Mouse (Mus musculus) midbrain, embryonic 16.5 days (tissue): ENCODE data around the gene Inpp5a. TPM values are rescaled to one million over a fixed set of nuclear protein-coding genes. Genes with fewer than 3 reads are reported as not detected.

Experiments used
- ATAC-seq: fragments of 200-750 bp; cut with Nextera tagmentation; 2 replicates; pipeline ENCODE4 v1.8.0; 2017; ENCODE audit warnings: moderate TSS enrichment
- H3K27ac ChIP-seq: fragments of 300-500 bp; sonication (generic); 2 replicates; pipeline ENCODE4 v1.5.1; 2014; ENCODE audit warnings: mild to moderate bottlenecking, low read length, mixed read lengths
- H3K27me3 ChIP-seq: fragments of 300-500 bp; sonication (generic); 2 replicates; pipeline ENCODE4 v1.6.1; 2014; ENCODE audit warnings: low read depth, low read length, mixed read lengths; ENCODE audit not compliant: control insufficient read depth, insufficient read depth
- H3K36me3 ChIP-seq: fragments of 300-500 bp; sonication (generic); 2 replicates; pipeline ENCODE4 v1.6.1; 2014; ENCODE audit warnings: mild to moderate bottlenecking, low read length, moderate library complexity, mixed read lengths; ENCODE audit not compliant: control insufficient read depth, insufficient read depth
- H3K4me1 ChIP-seq: fragments of 300-500 bp; sonication (generic); 2 replicates; pipeline ENCODE4 v1.6.1; 2014; ENCODE audit warnings: mild to moderate bottlenecking, low read length, mixed read lengths; ENCODE audit not compliant: control insufficient read depth, insufficient read depth
- H3K4me2 ChIP-seq: fragments of 300-500 bp; sonication (generic); 2 replicates; pipeline ENCODE4 v1.6.1; 2014; ENCODE audit warnings: mild to moderate bottlenecking, low read length, mixed read lengths
- H3K4me3 ChIP-seq: fragments of 300-500 bp; sonication (generic); 2 replicates; pipeline ENCODE4 v1.5.1; 2014; ENCODE audit warnings: low read depth, mild to moderate bottlenecking, low read length, moderate library complexity, mixed read lengths
- H3K9ac ChIP-seq: fragments of 300-500 bp; sonication (generic); 2 replicates; pipeline ENCODE4 v1.6.1; 2014; ENCODE audit warnings: low read depth, low read length, mixed read lengths
- H3K9me3 ChIP-seq: fragments of 300-500 bp; sonication (generic); replicated peaks from 2 replicates; pipeline ENCODE4 v1.6.1; 2014; ENCODE audit warnings: mild to moderate bottlenecking, low read length, mixed read lengths; ENCODE audit not compliant: control insufficient read depth, poor library complexity, severe bottlenecking
- WGBS: fragments of 180-500 bp; shearing (Covaris S2); extraction: QIAGEN DNeasy Blood & Tissue Kit; methylation state at CpG from one replicate; pipeline ENCODE4 v1.1.7; 2014; 5-methylcytosine and 5-hydroxymethylcytosine counted together
- polyA plus RNA-seq: library from polyadenylated mRNA; unstranded; fragments of >200 nt; fragmentation: Nextera tagmentation; extraction: Ambion mirVana; gene quantifications from 2 replicates; pipeline ENCODE4 v1.2.1, GENCODE M21; 2015

Gene Inpp5a
- polyA plus RNA-seq, 1 experiment from 2014 or later: 15.3 TPM

DNA sequence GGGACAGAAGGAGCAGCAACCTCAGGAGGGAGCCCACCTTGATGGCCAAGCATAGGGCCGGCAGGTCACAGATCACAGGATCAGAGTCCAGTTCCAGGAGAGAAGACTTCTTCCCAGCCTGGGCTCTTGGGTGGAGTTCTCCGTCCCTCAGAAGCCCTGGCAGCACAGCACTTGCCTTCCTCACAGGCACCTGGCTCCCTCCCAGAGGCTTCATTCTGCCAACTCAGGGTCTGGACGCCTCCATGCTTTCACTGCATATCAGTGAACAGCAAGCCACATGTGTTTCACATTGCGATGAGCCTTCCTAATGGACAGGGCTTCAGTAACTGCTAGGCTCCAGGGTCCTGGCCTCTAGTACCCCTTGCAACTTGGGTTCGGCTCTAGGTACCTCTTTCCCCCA lies 147.4 kb downstream of the Inpp5a start:
- Histone ChIP-seq H3K27me3 (peaks cover 47% of the 10 kb centered on the region), H3K4me2 (no peak overlapping the region), H3K27ac (no peak overlapping the region), H3K9ac (no peak overlapping the region), H3K9me3 (no peaks in the 10 kb centered on the region), H3K36me3 (no peaks in the 10 kb centered on the region), H3K4me1 (peaks cover under 1% of the 10 kb centered on the region; the same call in 1 of the 2 replicates), H3K4me3 (no peak overlapping the region)
- ATAC-seq: no peak
- WGBS: 87% methylated on average over 5 of the region's 5 CpGs

- Histone ChIP-seq H3K27ac (no peak overlapping the region), H3K36me3 (no peaks in the 10 kb centered on the region), H3K4me2 (no peak overlapping the region), H3K9me3 (no peaks in the 10 kb centered on the region), H3K4me3 (no peak overlapping the region), H3K27me3 (peaks cover 48% of the 10 kb centered on the region), H3K9ac (no peak overlapping the region), H3K4me1 (no peaks in the 10 kb centered on the region)
- 97% methylated on average over 2 of the region's 2 CpGs for WGBS
- ATAC-seq: no peak
Observed at GRCm38 (mm10) chr7:139536831-139537230, 147.9 kb downstream of the Inpp5a start.

GRCm38 (mm10) chr7:139537831-139538230 lies 148.9 kb downstream of the Inpp5a start:
- H3K9ac ChIP-seq: no peak overlapping the region
- 95% methylated on average over 9 of the region's 9 CpGs for WGBS
- no peaks in the 10 kb centered on the region for H3K9me3 ChIP-seq
- no peak overlapping the region for H3K4me3 ChIP-seq
- H3K36me3 ChIP-seq: no peaks in the 10 kb centered on the region
- no peak for ATAC-seq
- no peaks in the 10 kb centered on the region for H3K4me1 ChIP-seq
- H3K4me2 ChIP-seq: no peak overlapping the region
- H3K27ac ChIP-seq: no peak overlapping the region
- H3K27me3 ChIP-seq: peaks cover 41% of the 10 kb centered on the region

DNA sequence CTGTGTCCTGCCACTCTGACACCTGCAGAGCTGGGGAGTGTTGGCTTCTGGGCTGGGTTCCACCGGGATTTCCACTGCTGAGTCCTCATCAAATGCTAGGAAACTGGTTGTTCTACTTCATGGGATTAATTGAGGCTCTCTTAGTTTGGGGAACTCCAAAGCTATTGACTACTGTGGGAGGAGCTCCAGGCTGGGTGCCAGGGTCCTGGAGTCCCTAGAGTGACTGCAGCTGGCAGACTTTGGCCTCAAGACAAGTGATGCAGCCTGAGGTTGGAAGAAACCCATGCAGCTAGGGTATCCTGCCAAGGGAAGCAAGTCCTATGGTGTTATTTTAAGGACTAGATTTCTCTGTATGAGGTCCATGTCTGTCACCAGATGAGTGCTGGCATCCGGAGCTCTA lies 149.6 kb downstream of the Inpp5a start:
- no peak overlapping the region for H3K4me2 ChIP-seq
- H3K9me3 ChIP-seq: no peaks in the 10 kb centered on the region
- H3K27ac ChIP-seq: no peak overlapping the region
- no peaks in the 10 kb centered on the region for H3K36me3 ChIP-seq
- 75% methylated on average over 2 of the region's 2 CpGs for WGBS
- no peaks in the 10 kb centered on the region for H3K4me1 ChIP-seq
- ATAC-seq: no peak
- H3K4me3 ChIP-seq: no peak overlapping the region
- no peak overlapping the region for H3K9ac ChIP-seq
- peaks cover 38% of the 10 kb centered on the region for H3K27me3 ChIP-seq

DNA sequence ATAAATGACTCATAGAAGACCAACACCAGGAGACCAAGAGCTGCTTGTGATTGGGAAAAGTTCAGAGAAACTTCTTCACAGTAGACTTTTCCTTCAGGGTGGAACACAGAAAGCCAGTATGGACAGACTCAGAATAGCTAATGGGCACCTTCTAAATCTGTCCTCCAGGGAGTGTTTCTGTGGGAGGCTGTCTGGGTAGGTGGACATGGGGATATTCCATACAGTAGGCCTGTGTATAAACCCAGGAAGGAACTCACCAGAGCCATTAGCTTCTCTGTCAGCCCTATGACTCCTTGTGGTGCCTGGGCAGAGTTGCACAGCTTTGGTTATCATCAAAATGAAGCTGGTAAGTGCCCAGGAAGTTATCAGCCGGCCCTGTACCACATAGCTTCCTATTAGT lies 151.7 kb downstream of the Inpp5a start:
- no peaks in the 10 kb centered on the region for H3K36me3 ChIP-seq
- no peaks in the 10 kb centered on the region for H3K9me3 ChIP-seq
- no peak overlapping the region for H3K27ac ChIP-seq
- 96% methylated on average over 1 of the region's 1 CpGs for WGBS
- no peak overlapping the region for H3K9ac ChIP-seq
- peaks cover 12% of the 10 kb centered on the region for H3K4me1 ChIP-seq
- H3K4me3 ChIP-seq: no peak overlapping the region
- peaks cover 25% of the 10 kb centered on the region for H3K27me3 ChIP-seq
- ATAC-seq: no peak
- H3K4me2 ChIP-seq: no peak overlapping the region

DNA sequence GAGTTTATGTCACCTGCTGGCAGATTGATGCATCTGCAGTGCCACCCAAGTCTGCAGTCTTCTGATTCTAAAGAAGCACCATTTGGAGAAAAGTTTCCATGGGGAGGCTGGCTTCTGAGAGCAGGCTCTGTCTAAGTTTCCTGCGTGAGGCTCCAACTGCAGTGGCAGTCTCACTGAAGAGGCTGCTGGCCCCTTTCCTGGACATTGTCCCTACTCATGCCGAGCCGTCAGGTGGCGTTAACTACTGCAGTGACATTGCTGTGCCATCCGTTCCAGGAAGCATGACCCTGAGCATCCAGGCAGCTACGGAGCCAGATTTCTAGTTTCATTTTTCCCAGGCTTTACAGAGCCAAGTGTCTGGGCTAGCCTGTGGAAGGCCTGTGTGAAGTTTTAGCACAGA lies 152.5 kb downstream of the Inpp5a start:
- no peaks in the 10 kb centered on the region for H3K36me3 ChIP-seq
- H3K9me3 ChIP-seq: no peaks in the 10 kb centered on the region
- no peak overlapping the region for H3K27ac ChIP-seq
- ATAC-seq: no peak
- no peak overlapping the region for H3K4me2 ChIP-seq
- peaks cover 22% of the 10 kb centered on the region for H3K27me3 ChIP-seq
- 92% methylated on average over 6 of the region's 6 CpGs for WGBS
- peaks cover 15% of the 10 kb centered on the region for H3K4me1 ChIP-seq
- no peak overlapping the region for H3K9ac ChIP-seq
- no peak overlapping the region for H3K4me3 ChIP-seq

- no peaks in the 10 kb centered on the region for H3K9me3 ChIP-seq
- WGBS: 20% methylated on average over 12 of the region's 12 CpGs
- peak overlapping the region; percentile 64 for H3K27ac ChIP-seq
- no peak overlapping the region for H3K4me3 ChIP-seq
- peak overlapping the region; percentile 17; the same call in 1 of the 2 replicates for H3K4me2 ChIP-seq
- no peaks in the 10 kb centered on the region for H3K36me3 ChIP-seq
- peaks cover 15% of the 10 kb centered on the region for H3K4me1 ChIP-seq
- peak; percentile 90 for ATAC-seq
- H3K9ac ChIP-seq: peak overlapping the region; percentile 18; the same call in 1 of the 2 replicates
- peaks cover 32% of the 10 kb centered on the region for H3K27me3 ChIP-seq
Observed at GRCm38 (mm10) chr7:139544706-139545625, 156.1 kb downstream of the Inpp5a start.

GRCm38 (mm10) chr7:139547325-139547724 lies 158.4 kb downstream of the Inpp5a start:
- no peak for ATAC-seq
- Histone ChIP-seq H3K4me3 (no peak overlapping the region), H3K9ac (no peak overlapping the region), H3K4me1 (peaks cover 15% of the 10 kb centered on the region), H3K9me3 (no peaks in the 10 kb centered on the region), H3K27ac (no peak overlapping the region), H3K36me3 (no peaks in the 10 kb centered on the region), H3K4me2 (no peak overlapping the region), H3K27me3 (peaks cover 34% of the 10 kb centered on the region)
- WGBS: 84% methylated on average over 2 of the region's 2 CpGs

DNA sequence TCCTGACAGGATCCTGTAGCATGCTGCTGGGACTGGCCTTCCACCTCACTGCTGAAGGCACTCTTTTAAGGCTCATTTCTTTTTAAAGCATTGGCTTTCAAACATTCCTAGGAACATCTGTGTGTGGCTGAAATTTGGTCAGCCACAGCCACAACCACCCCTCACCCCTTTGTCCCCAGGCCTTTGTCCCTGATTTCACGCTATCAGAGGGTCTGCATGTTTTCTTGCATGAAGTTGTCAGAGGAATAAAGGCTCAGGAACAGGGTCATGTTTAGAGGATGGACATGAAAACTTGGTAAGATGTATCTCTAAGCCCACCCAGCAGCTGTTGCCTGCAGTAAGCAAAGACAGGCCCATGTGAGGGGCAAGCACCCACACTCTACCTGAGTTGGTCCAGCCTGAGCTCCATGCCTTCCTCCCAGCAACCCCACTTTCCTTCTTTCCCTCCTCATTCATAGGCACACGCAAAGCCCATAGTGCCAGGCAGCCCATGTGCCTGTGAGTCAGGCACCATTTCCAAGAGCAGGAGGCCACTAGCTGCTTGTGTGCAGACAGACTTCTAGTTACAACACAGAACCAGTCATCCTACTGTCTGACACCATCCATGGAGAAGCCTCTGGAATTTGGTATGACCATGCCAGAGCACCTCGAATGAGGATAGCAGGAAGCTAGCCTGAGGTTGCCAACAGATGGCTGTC lies 161.3 kb downstream of the Inpp5a start:
- Histone ChIP-seq H3K27me3 (peaks cover 37% of the 10 kb centered on the region), H3K4me1 (peaks cover 6% of the 10 kb centered on the region), H3K4me3 (no peak overlapping the region), H3K36me3 (no peaks in the 10 kb centered on the region), H3K9me3 (no peaks in the 10 kb centered on the region), H3K4me2 (no peak overlapping the region), H3K9ac (no peak overlapping the region), H3K27ac (no peak overlapping the region)
- 58% methylated on average over 3 of the region's 3 CpGs for WGBS
- no peak for ATAC-seq
